Mouse (Mus musculus) heart, postnatal 36 days (tissue): ENCODE data around the gene Strap. TPM values are rescaled to one million over a fixed set of nuclear protein-coding genes. Genes with fewer than 3 reads are reported as not detected.

Experiments
- DNase-seq, 2 experiments: peaks; one replicate each; pipeline ENCODE4 v3.0.0; 2021 to 2022
- intact Hi-C: fragments of 180-260 bp; cut with DNase I; formaldehyde crosslinking; loops from one replicate; pipeline ENCODE4 v1.15.1; 2025
- total RNA-seq, 2 experiments: library from RNA; stranded (reverse); gene quantifications; 2 replicates each; pipeline ENCODE4 v1.2.3; 2021

The Strap gene
- total RNA-seq, 2 experiments from 2014 or later, result 89.3 to 92.3 TPM

DNA sequence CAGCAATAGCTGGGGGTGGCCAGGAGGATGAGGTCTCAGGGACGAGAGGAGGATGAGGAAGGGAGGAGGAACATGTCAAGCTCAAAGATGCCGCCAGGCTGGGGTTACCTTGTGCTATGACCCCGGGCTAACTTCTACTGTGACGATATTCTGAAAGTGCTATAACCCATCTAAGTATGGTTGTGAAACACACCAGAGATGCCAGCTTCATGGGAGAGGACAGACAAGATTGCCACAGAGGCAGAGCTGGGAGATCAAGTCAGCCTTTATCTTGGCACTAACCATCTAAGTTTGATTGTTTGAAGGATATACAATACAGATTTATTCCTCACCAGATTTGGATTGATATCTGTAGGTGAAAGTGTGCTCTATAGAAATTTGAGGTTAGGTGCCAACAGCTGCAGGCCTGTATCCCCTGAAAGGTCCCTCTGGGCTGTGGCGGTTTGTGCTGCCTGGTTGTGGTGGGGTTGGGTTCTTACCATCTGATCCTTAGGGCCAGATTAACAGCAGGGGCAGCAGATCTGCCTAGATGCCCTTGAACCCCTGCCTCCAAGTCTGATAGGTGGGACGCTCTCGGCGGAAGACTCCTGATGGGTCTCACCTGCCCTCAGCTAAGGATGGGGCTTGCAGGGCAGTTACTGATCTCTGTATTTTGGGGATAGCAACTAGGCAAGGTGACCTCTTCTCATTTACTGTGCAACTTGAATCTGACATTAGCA lies 38.2 kb downstream of the Strap start:
- intact Hi-C loops, result no loop called here
- DNase-seq, result no peak

DNA sequence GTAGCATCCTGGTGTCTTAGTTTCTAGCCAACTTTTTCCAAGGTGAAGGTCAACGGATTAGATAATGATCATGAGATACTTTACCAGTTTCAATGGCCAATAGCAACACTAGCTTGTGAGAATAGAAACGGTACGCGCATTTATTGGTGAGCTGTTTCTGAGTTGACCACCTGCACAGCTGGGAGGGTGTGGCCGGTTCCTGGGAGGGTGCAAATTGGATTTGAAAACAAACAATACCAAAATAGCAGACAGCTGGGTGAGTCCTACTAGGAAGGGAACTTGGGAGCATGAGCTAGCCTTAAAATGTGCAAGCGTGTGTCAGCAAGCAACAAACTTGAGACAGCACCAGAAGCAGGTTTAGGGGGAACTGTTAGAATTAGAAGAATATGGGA lies 38.8 kb downstream of the Strap start:
- intact Hi-C loops, result no loop called here
- no peak for DNase-seq

DNA sequence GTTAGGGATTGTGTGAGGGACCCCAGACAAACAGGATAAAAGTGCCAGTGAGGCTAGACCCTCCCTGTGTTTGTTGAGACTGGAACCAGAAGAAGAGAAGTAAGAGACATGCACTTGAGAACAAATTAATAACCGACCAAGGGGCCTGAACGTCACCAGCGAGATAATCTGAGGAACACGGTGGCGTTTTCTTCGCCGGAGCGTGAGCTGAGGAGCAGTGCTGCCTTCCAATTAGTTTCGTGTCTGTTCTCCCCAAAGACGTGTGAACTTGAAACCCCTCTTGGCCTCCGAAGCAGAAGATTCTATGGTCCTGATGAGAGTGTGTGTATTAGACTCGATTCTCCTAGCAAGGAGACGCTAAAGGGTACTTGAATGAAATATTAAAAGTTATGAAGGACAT lies 39.3 kb downstream of the Strap start:
- no peak for DNase-seq
- intact Hi-C loops, result no loop called here

DNA sequence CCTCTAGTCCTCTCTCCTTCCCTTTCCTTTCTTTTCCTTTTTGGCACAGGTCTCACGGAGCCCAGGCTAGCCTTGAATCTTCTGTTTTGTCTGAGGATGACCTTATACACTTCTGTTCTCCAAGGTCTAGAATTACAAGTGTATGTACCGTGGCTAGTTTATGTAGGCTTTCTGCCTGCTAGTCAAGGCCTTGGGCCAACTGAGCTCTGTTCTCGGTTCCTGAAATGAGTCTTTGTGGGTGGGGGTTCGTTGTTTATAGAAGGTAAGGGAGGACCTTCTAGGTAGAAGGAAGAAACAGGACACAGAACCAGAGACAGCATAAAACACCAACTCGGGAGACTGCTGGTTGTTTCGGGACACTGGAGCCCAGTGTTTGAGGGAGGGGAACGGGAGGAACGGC lies 40.3 kb downstream of the Strap start:
- intact Hi-C loops, result no loop called here
- no peak for DNase-seq

DNA sequence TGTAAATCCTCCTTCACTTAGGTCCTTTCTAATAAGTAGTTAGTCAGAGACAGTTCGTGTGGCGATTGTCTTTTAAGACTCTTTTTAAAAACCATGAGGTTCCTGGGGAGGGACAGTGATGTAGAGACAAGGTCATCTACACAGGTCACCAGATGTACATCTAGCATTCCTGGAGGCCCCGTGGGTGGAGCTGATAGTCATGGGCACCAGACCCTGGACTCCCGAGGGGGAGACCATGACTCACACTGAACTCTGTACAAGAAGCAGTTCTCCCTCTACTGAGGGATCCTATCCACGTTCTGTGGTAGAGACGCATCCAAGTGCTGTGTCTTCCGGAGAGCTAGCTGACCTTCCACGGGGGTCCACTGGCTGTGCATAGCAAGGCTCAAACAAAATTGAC lies 42.1 kb downstream of the Strap start:
- no peak for DNase-seq
- intact Hi-C loops, result no loop called here

DNA sequence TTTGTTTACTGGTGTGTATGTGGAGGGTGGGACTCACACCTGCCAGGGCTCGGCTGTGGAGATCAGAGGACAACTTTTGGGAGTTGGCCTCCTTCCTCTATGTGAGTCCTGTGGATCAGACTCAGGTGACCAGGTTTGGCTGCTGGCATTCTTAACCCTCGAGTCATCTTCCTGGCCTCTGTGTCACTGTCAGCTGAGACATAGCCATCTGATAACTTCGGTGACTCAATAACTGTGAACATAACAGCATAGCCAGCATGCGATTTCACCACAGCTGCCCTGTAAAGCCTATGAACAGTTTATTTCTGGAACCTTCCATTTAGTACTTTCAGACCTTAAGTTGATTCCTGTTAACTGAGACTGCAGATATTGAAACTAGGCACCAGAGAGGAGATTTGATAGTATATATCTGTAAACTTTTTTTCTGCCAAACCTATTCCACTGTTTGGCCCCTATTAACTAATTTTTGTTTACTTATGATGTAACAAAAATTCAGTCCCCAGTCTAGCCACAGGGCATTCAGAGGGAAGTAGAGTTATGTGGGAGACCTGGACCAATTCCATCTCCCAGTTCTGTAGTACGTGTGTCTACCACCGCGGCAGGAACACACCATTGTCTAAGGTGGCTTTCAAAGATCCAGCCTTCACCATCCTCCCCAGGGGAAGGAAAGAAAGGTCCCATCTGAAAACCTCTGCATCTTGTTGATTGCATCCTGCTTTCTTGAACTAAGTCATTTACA lies 49.2 kb downstream of the Strap start:
- no peak for DNase-seq
- intact Hi-C loops, result no loop called here

DNA sequence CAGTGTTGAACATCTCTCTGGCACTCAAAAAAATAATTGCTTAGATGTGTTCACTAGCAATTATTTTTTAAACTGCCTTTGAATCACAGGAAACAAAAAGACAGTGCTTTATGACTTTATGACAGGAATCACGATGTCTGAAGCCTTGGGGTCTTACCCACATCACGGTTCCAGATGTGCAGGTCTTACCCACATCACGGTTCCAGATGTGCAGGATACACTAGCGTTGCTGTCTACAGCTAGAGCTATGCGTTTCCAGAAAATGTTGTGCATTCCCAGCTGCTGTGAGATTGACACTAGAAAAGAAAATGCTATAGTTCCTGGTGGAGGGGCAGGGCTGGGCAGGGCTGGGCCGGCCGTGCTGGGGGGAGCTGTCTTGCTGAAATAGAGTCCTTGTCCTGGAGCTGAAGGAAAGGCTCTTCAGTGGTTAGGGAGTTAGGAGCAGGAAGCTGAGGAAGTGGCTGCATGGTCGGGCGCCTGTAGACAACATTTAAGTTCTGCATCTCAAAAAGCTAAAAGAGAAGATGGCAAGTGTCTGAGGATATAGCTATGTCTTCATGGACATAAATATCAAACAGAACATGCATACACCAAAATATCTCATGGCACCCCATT lies 54.2 kb downstream of the Strap start:
- DNase-seq, result no peak
- intact Hi-C loops, result no loop called here

DNA sequence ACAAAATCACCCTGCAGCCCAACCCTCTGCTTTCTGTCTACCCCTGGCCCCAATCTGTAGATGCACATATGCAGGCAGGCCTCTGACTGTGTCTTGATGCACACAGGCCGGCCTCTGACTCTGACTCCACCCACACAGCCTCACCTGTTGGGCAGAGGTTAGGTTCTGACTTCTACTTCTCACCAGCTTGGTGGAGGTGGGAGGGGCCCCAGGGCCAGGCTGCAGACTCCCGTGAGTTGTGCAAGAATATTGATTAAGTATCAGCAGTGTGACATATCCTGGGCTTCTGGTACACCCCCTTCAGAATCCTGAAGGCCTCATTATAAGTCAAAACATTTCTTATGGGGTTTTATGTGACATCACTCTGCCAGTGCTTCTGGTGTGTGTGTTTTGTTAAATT lies 54.8 kb downstream of the Strap start:
- no peak for DNase-seq
- intact Hi-C loops, result no loop called here

DNA sequence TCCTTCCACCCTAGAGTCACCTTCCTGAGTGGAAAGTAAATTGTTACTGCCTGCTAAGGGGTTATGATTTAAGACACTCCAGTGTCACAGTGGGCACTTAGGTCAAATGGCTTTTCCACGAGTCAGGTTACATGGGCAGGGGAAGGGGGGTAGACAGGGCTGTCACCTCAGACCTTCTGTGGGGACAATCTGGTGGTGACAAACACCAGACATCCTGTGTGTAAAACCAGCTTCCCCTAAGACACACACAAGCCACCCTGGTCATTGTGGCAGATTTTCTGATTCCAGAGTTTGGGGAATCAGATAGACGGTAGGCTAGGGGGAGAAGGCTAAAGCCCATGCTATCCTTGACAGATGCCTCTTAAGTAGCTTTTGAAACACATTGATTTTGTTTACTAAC lies 60.6 kb downstream of the Strap start:
- intact Hi-C loops, result loop anchor here (5.0 kb wide), 1 partner anchor 357 kb away; no protein-coding TSS in a partner anchor
- DNase-seq, result no peak

DNA sequence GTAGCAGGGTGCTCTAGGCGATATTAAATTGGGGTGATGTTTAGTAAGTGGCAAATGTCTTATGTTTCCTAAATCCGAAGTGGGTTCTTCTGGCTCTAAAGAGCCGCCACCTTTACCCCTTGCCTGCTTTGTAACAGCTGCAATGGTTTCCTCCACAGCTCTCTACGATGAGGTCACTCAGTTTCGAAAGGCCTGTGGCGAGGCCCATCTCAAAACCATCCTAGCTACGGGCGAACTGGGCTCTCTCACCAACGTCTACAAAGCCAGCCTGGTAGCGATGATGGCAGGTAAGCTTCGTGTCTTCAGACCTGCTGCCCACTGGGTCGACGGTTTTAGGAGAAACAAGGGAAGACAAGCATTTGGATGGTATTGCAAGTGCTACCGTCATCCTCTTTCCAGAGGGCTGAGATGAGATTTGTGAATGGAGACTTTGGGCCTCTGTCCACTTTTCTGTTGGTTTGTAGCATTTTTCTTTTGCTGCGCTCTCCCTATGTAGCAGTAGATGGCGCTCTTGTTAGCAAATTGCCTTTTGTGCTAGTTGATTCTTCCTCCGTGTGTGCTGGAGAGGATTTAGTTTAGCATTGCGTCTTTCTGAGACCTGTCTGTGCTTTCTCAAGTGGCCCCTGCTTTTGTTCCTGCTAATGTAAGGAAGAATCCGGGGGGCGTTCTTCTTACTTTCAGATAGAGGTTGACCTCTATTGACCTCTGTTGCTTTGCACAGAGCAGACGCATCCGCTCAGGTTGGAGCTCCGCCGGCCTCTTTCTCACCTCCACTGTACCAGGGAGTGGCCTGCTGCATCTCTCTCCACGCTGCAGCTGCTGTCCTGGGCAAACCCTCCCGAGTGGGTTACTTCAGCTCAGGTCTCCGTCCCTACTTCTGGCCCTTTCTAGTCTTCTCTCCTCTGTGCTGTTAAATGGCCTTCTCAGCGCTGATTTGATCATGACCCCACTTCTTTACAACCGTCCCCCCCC lies 62.0 kb downstream of the Strap start:
- no peak for DNase-seq
- intact Hi-C loops, result loop anchor here (5.0 kb wide), 1 partner anchor 355 kb away; no protein-coding TSS in a partner anchor

DNA sequence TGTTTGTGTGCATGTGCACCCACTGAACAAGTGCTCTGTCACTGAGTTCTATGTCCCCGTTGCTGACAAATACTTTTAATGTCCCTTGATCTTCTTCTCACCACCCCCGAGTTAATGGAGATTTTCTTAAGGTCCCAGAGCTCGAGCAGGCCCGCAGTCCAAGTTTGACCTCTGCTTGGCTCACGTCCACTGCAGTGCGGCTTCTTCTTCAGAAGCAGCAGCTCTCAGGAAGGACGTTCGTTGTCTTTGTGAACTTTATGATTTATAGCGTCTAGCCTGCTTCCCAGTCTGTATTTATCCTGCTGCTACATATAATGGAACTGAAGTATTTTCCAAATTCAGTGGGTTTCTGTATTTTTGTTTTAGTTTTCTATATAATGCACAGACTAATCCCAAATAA lies 64.4 kb downstream of the Strap start:
- DNase-seq, result no peak
- intact Hi-C loops, result loop anchor here (5.0 kb wide), 1 partner anchor 353 kb away; no protein-coding TSS in a partner anchor

Other genes starting within 250 kb of the Strap start
- 10 to 100 TPM; 12.8 to 14.1 TPM for gene Eps8, start 80.2 kb upstream of the Strap start, total RNA-seq
- 1 to 10 TPM; 6.1 to 6.2 TPM for gene Dera, start 19.5 kb downstream of the Strap start, total RNA-seq